Mouse (Mus musculus): Measurements from ENCODE around the gene Spocd1.

Gene Spocd1

DNA sequence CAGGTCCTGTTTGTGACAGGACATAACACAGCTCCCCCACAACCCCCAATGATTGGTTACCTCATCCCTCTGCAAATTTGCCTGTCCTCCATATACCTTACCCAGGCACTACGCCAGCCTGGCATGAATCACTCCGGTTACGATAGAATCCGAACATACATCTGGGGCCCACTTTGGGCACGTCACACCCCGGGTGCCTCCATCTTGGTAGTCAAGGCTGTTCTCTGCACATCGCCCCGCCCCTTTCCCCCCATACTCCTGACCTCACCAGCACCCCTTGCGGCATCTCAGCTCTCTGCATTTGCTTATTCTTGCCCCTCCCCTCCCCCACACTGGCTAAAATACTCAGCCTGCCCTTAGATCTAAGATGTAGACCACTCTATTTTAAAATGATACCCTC, 76.5 kb downstream of the Spocd1 start:
- no peak for DNase-seq (ENCODE audit: low spot score)

DNA sequence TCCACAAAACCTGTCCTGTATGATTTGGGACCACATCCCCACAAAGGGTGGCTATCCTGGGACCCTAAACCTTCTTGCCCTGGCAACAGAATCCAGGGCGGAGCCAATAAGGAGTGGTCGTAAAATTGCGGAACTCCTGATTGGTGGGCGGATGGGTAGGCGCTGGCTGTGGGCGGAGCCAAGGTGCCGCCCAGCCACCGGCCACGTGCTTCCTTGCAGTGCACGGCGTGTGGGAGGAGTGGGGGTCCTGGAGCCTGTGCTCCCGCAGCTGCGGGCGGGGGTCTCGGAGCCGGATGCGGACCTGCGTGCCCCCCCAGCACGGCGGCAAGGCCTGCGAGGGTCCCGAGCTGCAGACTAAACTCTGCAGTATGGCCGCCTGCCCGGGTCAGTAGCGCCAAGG, 77.5 kb downstream of the Spocd1 start:
- no peak for DNase-seq (ENCODE audit: low spot score)

Measured in lung, postnatal 25 days (tissue).